Mouse (Mus musculus) cerebellum, adult 2 months (tissue): ENCODE results near the gene Gnai1.

Experiments
- CTCF ChIP-seq: fragments of 200-500 bp; IDR thresholded peaks from 2 replicates; pipeline ENCODE4 v1.5.1; 2011; ENCODE audit warnings: low read depth, mild to moderate bottlenecking, control low read depth, low read length, moderate library complexity, borderline replicate concordance; ENCODE audit not compliant: insufficient read depth
- POLR2A ChIP-seq: fragments of 200-500 bp; IDR thresholded peaks from 2 replicates; pipeline ENCODE4 v1.6.1; 2011; ENCODE audit warnings: low read length, control low read depth, borderline replicate concordance; ENCODE audit not compliant: insufficient read depth

DNA sequence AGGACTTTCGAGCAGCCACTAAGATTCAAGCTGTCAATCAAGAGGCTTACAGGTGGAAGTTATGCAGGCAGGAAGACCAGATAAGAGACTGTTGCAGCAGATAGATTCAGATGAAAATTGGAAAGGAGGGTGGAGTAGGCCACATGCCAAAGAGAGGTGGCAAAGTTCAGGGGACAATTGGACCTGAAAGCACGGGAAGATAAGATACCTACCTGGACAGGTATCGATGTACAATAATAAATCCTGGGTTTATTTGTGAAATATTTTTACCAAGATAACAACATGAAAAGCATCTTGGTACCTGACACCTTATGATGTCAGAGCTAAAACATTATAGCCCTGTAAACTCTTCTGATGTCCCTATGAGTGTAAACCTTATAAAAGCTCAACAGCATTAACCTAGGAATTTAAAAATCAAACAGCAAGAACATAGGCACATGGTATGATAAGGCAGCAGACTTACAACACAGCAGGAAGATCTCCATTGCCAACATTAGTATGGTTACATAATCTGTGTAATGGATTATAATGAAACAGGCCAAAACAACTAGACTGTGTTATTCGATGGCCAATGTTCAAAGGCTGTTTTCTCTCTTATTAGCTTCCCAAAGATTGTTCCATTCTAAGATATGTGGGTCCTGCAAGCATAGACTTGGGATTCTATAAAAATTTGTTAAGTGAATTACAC, 16.6 kb downstream of the Gnai1 start:
- TF ChIP-seq CTCF, result no peak
- no peak for TF ChIP-seq POLR2A
